In the genomic region with DNA sequence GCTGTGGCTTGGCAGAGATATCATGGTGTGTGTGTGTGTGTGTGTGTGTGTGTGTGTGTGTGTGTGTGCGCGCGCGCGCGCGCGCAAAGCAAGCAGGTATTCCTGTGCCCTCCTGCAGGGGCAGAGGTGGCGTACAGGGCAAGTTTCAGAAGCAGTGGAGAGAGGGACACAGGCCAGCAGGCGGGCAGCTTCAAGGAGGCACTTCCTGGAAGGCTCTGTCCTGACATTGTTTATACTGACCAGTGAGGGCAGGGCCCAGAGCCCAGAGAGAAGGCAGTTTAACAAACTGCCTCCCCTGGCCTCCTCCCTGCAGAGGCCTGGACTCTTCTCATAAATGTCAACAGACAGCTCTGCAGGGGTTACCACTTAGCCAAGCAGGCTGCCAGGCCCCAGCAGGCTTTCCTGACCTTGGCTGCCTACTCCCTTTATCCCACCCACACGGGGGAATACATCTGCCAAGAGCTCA, we compare ENCODE assay signal across 8 mouse cellular contexts. TPM values are rescaled to one million over a fixed set of nuclear protein-coding genes. Genes with fewer than 3 reads are reported as not detected.
DNase-seq lines count a peak whose midpoint lies in the region; ATAC-seq lines count a peak whose summit lies in the region.

No protein-coding gene starts in this region.

- peak; percentile 52 for ATAC-seq in frontal cortex, adult (ENCODE audit: low TSS enrichment)
- ATAC-seq in intestine, embryonic 15.5 days, result peak; percentile 83
- ATAC-seq in liver, embryonic 16.5 days (ENCODE audit: low read depth), result peak; percentile 63

- no peaks in the 10 kb centered on the region for H3K9me3 ChIP-seq in intestine, embryonic 15.5 days
- H3K9me3 ChIP-seq in liver, embryonic 16.5 days (replicated peaks; ENCODE audit: control insufficient read depth, low read length), result no peaks in the 10 kb centered on the region

- WGBS in intestine, embryonic 15.5 days, result 46% methylated on average over 10 of the region's 11 CpGs
- WGBS in liver, embryonic 16.5 days (ENCODE audit: insufficient replicate concordance), result 66% methylated on average over 11 of the region's 11 CpGs

- H3K4me1 ChIP-seq in intestine, embryonic 15.5 days (replicated peaks), result peaks cover 33% of the 10 kb centered on the region
- H3K4me1 ChIP-seq in liver, embryonic 16.5 days (ENCODE audit: control insufficient read depth, low read depth, low read length), result peaks cover 16% of the 10 kb centered on the region

- H3K4me2 ChIP-seq in intestine, embryonic 15.5 days (replicated peaks), result 0 out of 2 replicates have a peak overlapping the region, but pooled peaks have one; percentile 5
- H3K4me2 ChIP-seq in liver, embryonic 16.5 days (ENCODE audit: low read depth, low read length), result no peak overlapping the region

- H3K27me3 ChIP-seq in intestine, embryonic 15.5 days (replicated peaks), result no peaks in the 10 kb centered on the region
- no peaks in the 10 kb centered on the region for H3K27me3 ChIP-seq in liver, embryonic 16.5 days (ENCODE audit: control insufficient read depth, insufficient read depth, low read depth, low read length)

- peak overlapping the region; percentile 77 for H3K27ac ChIP-seq in intestine, embryonic 15.5 days
- H3K27ac ChIP-seq in liver, embryonic 16.5 days (ENCODE audit: low read length), result no peak overlapping the region

- peak overlapping the region; percentile 15; the same call in 1 of the 2 replicates for H3K9ac ChIP-seq in intestine, embryonic 15.5 days
- no peak overlapping the region for H3K9ac ChIP-seq in liver, embryonic 16.5 days (ENCODE audit: low read depth, low read length)

- 0 out of 2 replicates have a peak, but pooled peaks cover 3% of the 10 kb centered on the region for H3K36me3 ChIP-seq in intestine, embryonic 15.5 days
- no peaks in the 10 kb centered on the region for H3K36me3 ChIP-seq in liver, embryonic 16.5 days (ENCODE audit: control insufficient read depth, insufficient read depth)

- no peak for DNase-seq in frontal cortex, postnatal 25 days (ENCODE audit: low spot score in 2 of 2)
- peak; percentile 20 for DNase-seq in 416B (ENCODE audit: low read depth)
- DNase-seq in cerebellum, postnatal 36 days, result peak; percentile 38 to 45
- no peak for DNase-seq in frontal cortex, postnatal 14 days (ENCODE audit: low spot score in 2 of 2)
- no peak for DNase-seq in frontal cortex, adult 2 months (ENCODE audit: extremely low spot score in 1 of 2, low spot score in 1 of 2)

- no peak overlapping the region for H3K4me3 ChIP-seq in intestine, embryonic 15.5 days (replicated peaks)
- H3K4me3 ChIP-seq in liver, embryonic 16.5 days (ENCODE audit: low read depth, low read length), result no peak overlapping the region

RNA-seq across cellular contexts. Expression of gene Ppif, which starts 31.1 kb away (rescaled TPM):
- polyA plus RNA-seq in intestine, embryonic 15.5 days (2015; fragmentation: Nextera tagmentation; extraction: Ambion mirVana), result 89.9 and 90.5 TPM in 2 replicates
- 20.5 and 26.0 TPM in 2 replicates for polyA plus RNA-seq in liver, embryonic 16.5 days (2015; fragmentation: Nextera tagmentation; extraction: Ambion mirVana)
- 48.2 and 56.4 TPM in 2 replicates for polyA plus RNA-seq in frontal cortex, adult 2 months (2012; rRNA removed)

RNA-seq across cellular contexts. Expression of gene Zcchc24, which starts 43.8 kb away (rescaled TPM):
- 20.6 and 21.0 TPM in 2 replicates for polyA plus RNA-seq in intestine, embryonic 15.5 days (2015; fragmentation: Nextera tagmentation; extraction: Ambion mirVana)
- 4.5 and 5.5 TPM in 2 replicates for polyA plus RNA-seq in liver, embryonic 16.5 days (2015; fragmentation: Nextera tagmentation; extraction: Ambion mirVana)
- 46.0 and 46.3 TPM in 2 replicates for polyA plus RNA-seq in frontal cortex, adult 2 months (2012; rRNA removed)

Comparison
In these comparisons a context has a peak if more than half of its experiments do, and no peak if none do; other contexts are left out.
1. DNase-seq: peak in 416B (single experiment) and cerebellum, postnatal 36 days (2 of 2); none in frontal cortex, postnatal 25 days (0 of 2), frontal cortex, postnatal 14 days (0 of 2) and frontal cortex, adult 2 months (0 of 2).
2. Peak in every context shown above with its lines, with median percentiles within 50 percentile points of each other: ATAC-seq.